ENCODE assay signal across 12 mouse cellular contexts in the genomic region with DNA sequence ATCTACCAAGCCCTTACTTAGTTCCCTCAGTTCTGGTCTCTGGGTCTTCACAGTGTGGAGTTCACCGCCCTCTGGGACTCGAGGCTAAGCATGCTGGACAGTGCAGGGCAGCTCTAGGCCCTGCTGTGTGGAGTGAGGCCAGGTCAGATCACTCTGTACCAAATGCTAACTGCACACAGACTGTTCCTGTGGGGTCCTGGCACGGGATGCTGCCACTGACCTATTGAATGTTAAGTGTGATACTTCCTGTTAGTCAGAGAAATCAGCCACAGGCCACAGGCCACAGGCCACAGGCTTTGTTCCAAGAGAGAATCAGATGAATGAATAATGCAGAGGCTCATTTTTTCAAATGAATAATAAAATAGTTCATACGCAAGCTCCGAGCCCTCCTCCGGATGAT.
DNase-seq lines count a peak whose midpoint lies in the region; ATAC-seq and TF ChIP-seq lines count a peak whose summit lies in the region.
"Had no signal": no experiment of that assay in that cellular context is flagged by ENCODE, and none has a peak within 500 bp of the region (broad histone marks: within the 10 kb centered on the region; RNA-seq: fewer than 3 reads in every experiment).

No protein-coding gene starts in this region.

- H3K4me3 ChIP-seq in forebrain, embryonic 13.5 days, result no peak overlapping the region
- H3K4me3 ChIP-seq in gastrocnemius, adult 2 months, result no peak overlapping the region
- H3K4me3 ChIP-seq: stomach, embryonic 15.5 days had no signal

- no peaks in the 10 kb centered on the region for H3K9me3 ChIP-seq in forebrain, embryonic 13.5 days (replicated peaks)
- H3K9me3 ChIP-seq: stomach, embryonic 15.5 days had no signal

- WGBS in forebrain, embryonic 13.5 days, result 74% methylated on average over 6 of the region's 6 CpGs

- ATAC-seq in forebrain, embryonic 13.5 days, result no peak
- ATAC-seq: forebrain, embryonic 14.5 days had no signal

- no peak overlapping the region for H3K4me2 ChIP-seq in forebrain, embryonic 13.5 days
- H3K4me2 ChIP-seq: liver, embryonic 11.5 days; stomach, embryonic 15.5 days had no signal

- no peak overlapping the region for H3K9ac ChIP-seq in forebrain, embryonic 13.5 days
- H3K9ac ChIP-seq: stomach, embryonic 15.5 days had no signal

- no peaks in the 10 kb centered on the region for H3K27me3 ChIP-seq in forebrain, embryonic 13.5 days
- H3K27me3 ChIP-seq: stomach, embryonic 15.5 days had no signal

- intact Hi-C loops in gastrocnemius, adult 2 months (cut with DNase I), result no loop called here
- intact Hi-C loops in gastrocnemius, postnatal 14 days (cut with DNase I; ENCODE audit: low total_unique reads), result no loop called here

- no peak overlapping the region for H3K27ac ChIP-seq in forebrain, embryonic 13.5 days
- no peak overlapping the region for H3K27ac ChIP-seq in gastrocnemius, adult 2 months
- H3K27ac ChIP-seq: stomach, embryonic 15.5 days had no signal

- no peaks in the 10 kb centered on the region for H3K36me3 ChIP-seq in forebrain, embryonic 13.5 days (ENCODE audit: poor library complexity, severe bottlenecking)
- H3K36me3 ChIP-seq: stomach, embryonic 15.5 days had no signal

- peak; percentile 13 for DNase-seq in ovary, adult 18-20 months (ENCODE audit: low spot score)
- no peak for DNase-seq in ovary, postnatal 14 days (ENCODE audit: low spot score)
- DNase-seq in cerebellum, postnatal 36 days, result peak; percentile 70 to 74
- peak; percentile 82 for DNase-seq in lung, postnatal 10 days
- no peak for DNase-seq in spleen, adult 18-20 months
- no peak for DNase-seq in gastrocnemius, adult 2 months
- no peak for DNase-seq in gastrocnemius, postnatal 14 days
- DNase-seq: kidney, adult 8-10 months had no signal

- H3K4me1 ChIP-seq in forebrain, embryonic 13.5 days, result peaks cover 18% of the 10 kb centered on the region; the same call in 1 of the 2 replicates
- H3K4me1 ChIP-seq: stomach, embryonic 15.5 days had no signal

- TF ChIP-seq CTCF in gastrocnemius, adult 2 months (IDR thresholded peaks at IDR 0.05), result no peak

Comparison
In these comparisons a context has a peak if more than half of its experiments do, and no peak if none do; other contexts are left out.
1. DNase-seq: peak in ovary, adult 18-20 months (single experiment), cerebellum, postnatal 36 days (2 of 2) and lung, postnatal 10 days (single experiment); none in ovary, postnatal 14 days (single experiment), spleen, adult 18-20 months (0 of 2), gastrocnemius, adult 2 months (single experiment) and gastrocnemius, postnatal 14 days (single experiment).